Mouse (Mus musculus): ENCODE results near the gene Fbxw10. TPM values are rescaled to one million over a fixed set of nuclear protein-coding genes. Genes with fewer than 3 reads are reported as not detected.

Gene Fbxw10
- polyA plus RNA-seq, 1 experiment from 2014 or later = 0.41 TPM

DNA sequence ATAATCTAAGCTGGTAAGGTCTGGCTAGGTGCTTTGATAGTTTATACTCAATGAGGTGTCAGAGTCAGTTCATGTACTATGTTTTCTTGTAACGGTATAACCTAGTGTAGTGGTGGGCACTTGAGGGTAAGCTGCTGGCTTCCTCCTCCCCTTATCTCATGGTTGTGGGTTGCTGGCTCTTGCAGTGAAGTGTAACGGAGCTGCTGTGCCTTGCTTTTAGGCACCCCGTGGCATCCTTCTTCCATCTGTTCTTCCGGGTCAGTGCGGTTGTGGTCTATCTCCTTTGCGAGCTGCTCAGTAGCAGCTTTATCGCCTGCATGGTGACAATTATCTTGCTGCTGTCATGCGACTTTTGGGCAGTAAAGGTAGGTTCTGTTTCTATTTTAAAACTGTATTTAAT is 36.5 kb downstream of the Fbxw10 start:
- Histone ChIP-seq H3K27me3 (ENCODE audit: insufficient read depth, poor library complexity, severe bottlenecking) (no peaks in the 10 kb centered on the region), H3K9me3 (no peaks in the 10 kb centered on the region), H3K4me3 (no peak overlapping the region), H3K27ac (no peak overlapping the region), H3K4me1 (replicated peaks) (peaks cover 9% of the 10 kb centered on the region; the same call in 1 of the 2 replicates), H3K36me3 (peaks cover 40% of the 10 kb centered on the region)
- DNase-seq (ENCODE audit: low spot score) = no peak
- 92% methylated on average over 8 of the region's 8 CpGs for WGBS

GRCm38 (mm10) chr11:62885323-62885722 is 38.5 kb downstream of the Fbxw10 start:
- Histone ChIP-seq H3K9me3 (no peaks in the 10 kb centered on the region), H3K27ac (no peak overlapping the region), H3K4me3 (no peak overlapping the region), H3K4me1 (replicated peaks) (peaks cover under 1% of the 10 kb centered on the region; the same call in 1 of the 2 replicates), H3K27me3 (ENCODE audit: insufficient read depth, poor library complexity, severe bottlenecking) (no peaks in the 10 kb centered on the region), H3K36me3 (peaks cover 56% of the 10 kb centered on the region)
- WGBS = 84% methylated on average over 5 of the region's 5 CpGs
- no peak for DNase-seq (ENCODE audit: low spot score)

DNA sequence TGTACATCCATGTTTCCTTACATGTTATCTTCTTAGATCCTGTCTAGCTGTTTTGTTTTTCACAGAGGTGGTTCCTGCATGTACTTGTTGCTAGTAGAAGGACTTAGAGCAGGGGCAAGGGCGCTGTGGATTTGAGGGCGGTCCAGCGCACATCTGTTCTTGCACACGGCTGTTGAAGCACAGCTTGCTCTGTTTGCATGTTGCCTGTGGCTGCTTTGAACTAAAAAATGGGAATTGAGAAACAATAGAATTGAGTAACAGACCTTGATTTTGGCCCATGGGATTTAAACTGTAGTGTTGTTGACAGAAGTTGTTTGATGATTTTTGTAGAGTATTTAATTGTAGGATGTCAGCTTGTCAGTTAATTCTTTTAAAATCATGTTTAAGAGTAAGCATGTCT is 43.9 kb downstream of the Fbxw10 start:
- H3K4me3 ChIP-seq = no peak overlapping the region
- no peak for DNase-seq (ENCODE audit: low spot score)
- no peaks in the 10 kb centered on the region for H3K4me1 ChIP-seq (replicated peaks)
- peaks cover 65% of the 10 kb centered on the region for H3K36me3 ChIP-seq
- H3K27ac ChIP-seq = no peak overlapping the region
- no peaks in the 10 kb centered on the region for H3K9me3 ChIP-seq
- H3K27me3 ChIP-seq (ENCODE audit: insufficient read depth, poor library complexity, severe bottlenecking) = no peaks in the 10 kb centered on the region
- WGBS = 93% methylated on average over 4 of the region's 4 CpGs

- no peak for DNase-seq (ENCODE audit: low spot score)
- peaks cover 3% of the 10 kb centered on the region for H3K4me1 ChIP-seq (replicated peaks)
- 94% methylated on average over 11 of the region's 11 CpGs for WGBS
These were observed 44.9 kb downstream of the Fbxw10 start for GRCm38 (mm10) chr11:62891763-62892162.

DNA sequence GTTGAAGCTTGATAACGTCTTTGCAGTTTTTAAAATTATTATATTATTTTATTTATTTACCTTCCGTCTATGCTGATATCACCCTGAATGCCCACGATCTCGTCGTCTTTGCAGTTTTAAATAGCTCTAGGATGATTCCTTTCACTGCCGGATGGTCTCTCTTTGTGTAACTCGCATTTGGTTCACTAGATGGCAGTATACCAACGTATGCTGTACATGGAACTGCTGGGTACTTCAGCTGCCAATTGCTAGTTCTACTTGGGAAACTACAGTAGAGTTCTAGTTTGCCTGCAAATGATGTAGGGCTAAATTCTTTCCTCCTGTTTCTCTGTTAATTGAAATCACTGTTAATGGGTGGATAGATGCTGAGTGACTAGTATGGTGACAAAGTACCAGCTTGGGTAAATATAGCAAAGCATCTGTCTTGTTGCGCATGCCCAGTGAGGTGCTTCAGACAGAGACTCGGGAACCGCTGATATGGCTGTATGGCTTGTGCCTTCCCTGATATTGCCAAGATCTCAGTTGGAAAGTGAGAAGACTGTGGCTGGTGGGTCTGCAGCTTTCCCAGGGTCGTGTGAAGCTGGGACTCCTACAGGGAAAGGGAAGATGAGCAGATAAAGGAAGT is 54.9 kb downstream of the Fbxw10 start:
- WGBS = 41% methylated on average over 12 of the region's 12 CpGs
- no peak overlapping the region for H3K4me3 ChIP-seq
- H3K4me1 ChIP-seq (replicated peaks) = peaks cover 10% of the 10 kb centered on the region
- no peaks in the 10 kb centered on the region for H3K9me3 ChIP-seq
- peak; percentile 38 for DNase-seq (ENCODE audit: low spot score)
- no peak overlapping the region for H3K27ac ChIP-seq
- 0 out of 2 replicates have a peak, but pooled peaks cover under 1% of the 10 kb centered on the region for H3K36me3 ChIP-seq
- no peaks in the 10 kb centered on the region for H3K27me3 ChIP-seq (ENCODE audit: insufficient read depth, poor library complexity, severe bottlenecking)

More at GRCm38 (mm10) chr11:62891763-62892162, 44.9 kb downstream of the Fbxw10 start:
- Histone ChIP-seq H3K27me3 (ENCODE audit: insufficient read depth, poor library complexity, severe bottlenecking) (no peaks in the 10 kb centered on the region), H3K36me3 (peaks cover 66% of the 10 kb centered on the region), H3K4me3 (no peak overlapping the region), H3K9me3 (no peaks in the 10 kb centered on the region), H3K27ac (no peak overlapping the region)

DNA sequence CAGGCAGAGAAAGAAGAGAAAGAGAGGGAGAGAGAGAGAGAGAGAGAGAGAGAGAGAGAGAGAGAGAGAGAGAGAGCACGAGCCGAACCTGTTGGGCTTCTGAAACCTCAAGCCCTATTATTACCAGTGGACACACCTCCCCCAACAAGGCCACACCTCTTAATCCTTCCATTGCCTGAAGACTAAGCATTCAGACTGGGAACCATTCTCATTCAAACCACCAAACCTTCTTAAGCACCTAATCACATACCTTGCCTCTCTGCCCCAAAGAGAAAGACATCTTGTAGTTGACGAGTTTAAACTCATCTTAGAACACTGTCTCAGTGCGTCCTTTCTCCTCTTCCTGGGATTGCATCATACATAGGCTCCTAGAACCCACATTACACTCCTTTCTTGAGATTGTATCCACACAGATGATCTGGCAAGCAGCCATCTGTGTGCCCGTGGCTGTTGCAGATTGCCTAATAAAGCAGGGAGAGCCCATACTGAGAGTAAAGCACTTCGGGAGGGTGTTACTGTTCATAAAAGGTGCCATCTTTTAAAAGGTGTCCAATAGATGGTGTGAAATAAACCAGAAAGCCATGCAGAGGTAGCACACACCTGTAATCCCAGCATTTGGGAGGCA is 57.1 kb downstream of the Fbxw10 start:
- WGBS = 85% methylated on average over 6 of the region's 6 CpGs
- no peaks in the 10 kb centered on the region for H3K27me3 ChIP-seq (ENCODE audit: insufficient read depth, poor library complexity, severe bottlenecking)
- no peaks in the 10 kb centered on the region for H3K36me3 ChIP-seq
- no peak overlapping the region for H3K27ac ChIP-seq
- DNase-seq (ENCODE audit: low spot score) = no peak
- H3K4me1 ChIP-seq (replicated peaks) = no peaks in the 10 kb centered on the region
- H3K4me3 ChIP-seq = no peak overlapping the region
- no peaks in the 10 kb centered on the region for H3K9me3 ChIP-seq

GRCm38 (mm10) chr11:62909720-62910306 is 62.9 kb downstream of the Fbxw10 start:
- DNase-seq (ENCODE audit: low spot score) = no peak
- Histone ChIP-seq H3K27me3 (ENCODE audit: insufficient read depth, poor library complexity, severe bottlenecking) (no peaks in the 10 kb centered on the region), H3K36me3 (no peaks in the 10 kb centered on the region), H3K27ac (peak overlapping the region; percentile 74; the same call in 1 of the 2 replicates), H3K4me1 (replicated peaks) (peaks cover 15% of the 10 kb centered on the region), H3K4me3 (no peak overlapping the region), H3K9me3 (no peaks in the 10 kb centered on the region)
- WGBS = 76% methylated on average over 3 of the region's 3 CpGs

GRCm38 (mm10) chr11:62911362-62911761 is 64.5 kb downstream of the Fbxw10 start:
- Histone ChIP-seq H3K4me1 (replicated peaks) (peaks cover 15% of the 10 kb centered on the region), H3K27ac (peak overlapping the region; percentile 74), H3K4me3 (no peak overlapping the region), H3K36me3 (no peaks in the 10 kb centered on the region), H3K27me3 (ENCODE audit: insufficient read depth, poor library complexity, severe bottlenecking) (0 out of 2 replicates have a peak, but pooled peaks cover 3% of the 10 kb centered on the region), H3K9me3 (no peaks in the 10 kb centered on the region)
- 43% methylated on average over 8 of the region's 8 CpGs for WGBS
- peak; percentile 11 for DNase-seq (ENCODE audit: low spot score)

DNA sequence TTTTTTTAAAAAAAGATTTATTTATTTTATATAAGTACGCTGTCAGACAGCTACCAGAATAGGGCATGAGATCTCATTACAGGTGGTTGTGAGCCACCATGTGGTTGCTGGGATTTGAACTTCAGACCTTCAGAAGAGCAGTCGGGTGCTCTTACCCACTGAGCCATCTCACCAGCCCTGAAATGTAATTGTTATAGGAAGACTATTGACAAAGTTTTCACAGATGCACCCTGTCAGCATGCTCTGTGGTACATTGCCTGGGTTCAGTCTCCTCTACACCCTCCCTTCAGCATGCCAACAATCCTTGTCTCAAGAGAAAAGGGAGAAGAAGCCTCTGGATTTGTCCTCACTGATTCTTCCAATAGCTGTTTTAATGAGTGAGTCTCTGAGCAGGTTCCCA is 66.3 kb downstream of the Fbxw10 start:
- Histone ChIP-seq H3K36me3 (no peaks in the 10 kb centered on the region), H3K9me3 (no peaks in the 10 kb centered on the region), H3K4me1 (replicated peaks) (peaks cover 21% of the 10 kb centered on the region), H3K4me3 (no peak overlapping the region), H3K27ac (no peak overlapping the region), H3K27me3 (ENCODE audit: insufficient read depth, poor library complexity, severe bottlenecking) (0 out of 2 replicates have a peak, but pooled peaks cover 3% of the 10 kb centered on the region)
- DNase-seq (ENCODE audit: low spot score) = no peak
- WGBS = 93% methylated on average over 2 of the region's 2 CpGs

GRCm38 (mm10) chr11:62914532-62914931 is 67.7 kb downstream of the Fbxw10 start:
- no peak overlapping the region for H3K27ac ChIP-seq
- WGBS = 62% methylated on average over 6 of the region's 6 CpGs

DNA sequence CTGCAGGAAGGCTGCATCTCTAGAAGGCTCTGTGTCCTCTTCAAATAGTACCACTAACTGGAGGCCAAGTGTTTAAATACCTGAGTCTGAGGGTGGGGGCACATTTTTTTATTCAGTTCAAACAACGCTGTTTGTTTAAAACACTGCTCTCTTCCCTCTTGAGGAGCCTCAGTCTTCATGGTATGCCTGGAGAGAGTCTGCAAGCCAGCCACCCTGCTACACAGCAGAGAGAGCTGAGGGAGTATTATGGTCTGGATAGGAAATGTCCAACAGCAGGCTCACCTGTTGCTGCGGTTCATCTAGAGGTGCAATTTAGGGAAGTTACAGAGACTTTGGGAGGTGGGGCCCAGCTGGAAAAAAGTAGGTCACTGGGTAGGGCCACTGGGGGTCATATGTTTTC is 68.6 kb downstream of the Fbxw10 start:
- 0 out of 2 replicates have a peak, but pooled peaks cover 3% of the 10 kb centered on the region for H3K27me3 ChIP-seq (ENCODE audit: insufficient read depth, poor library complexity, severe bottlenecking)
- no peak overlapping the region for H3K4me3 ChIP-seq
- no peak for DNase-seq (ENCODE audit: low spot score)
- H3K4me1 ChIP-seq (replicated peaks) = peaks cover 21% of the 10 kb centered on the region
- H3K9me3 ChIP-seq = peaks cover 6% of the 10 kb centered on the region; the same call in 1 of the 2 replicates
- no peaks in the 10 kb centered on the region for H3K36me3 ChIP-seq
- WGBS = 88% methylated on average over 2 of the region's 2 CpGs
- H3K27ac ChIP-seq = no peak overlapping the region

More at GRCm38 (mm10) chr11:62914532-62914931, 67.7 kb downstream of the Fbxw10 start:
- H3K27me3 ChIP-seq (ENCODE audit: insufficient read depth, poor library complexity, severe bottlenecking) = 0 out of 2 replicates have a peak, but pooled peaks cover 3% of the 10 kb centered on the region
- peaks cover 4% of the 10 kb centered on the region; the same call in 1 of the 2 replicates for H3K9me3 ChIP-seq
- no peak overlapping the region for H3K4me3 ChIP-seq
- DNase-seq (ENCODE audit: low spot score) = no peak
- H3K4me1 ChIP-seq (replicated peaks) = peaks cover 21% of the 10 kb centered on the region
- H3K36me3 ChIP-seq = no peaks in the 10 kb centered on the region

DNA sequence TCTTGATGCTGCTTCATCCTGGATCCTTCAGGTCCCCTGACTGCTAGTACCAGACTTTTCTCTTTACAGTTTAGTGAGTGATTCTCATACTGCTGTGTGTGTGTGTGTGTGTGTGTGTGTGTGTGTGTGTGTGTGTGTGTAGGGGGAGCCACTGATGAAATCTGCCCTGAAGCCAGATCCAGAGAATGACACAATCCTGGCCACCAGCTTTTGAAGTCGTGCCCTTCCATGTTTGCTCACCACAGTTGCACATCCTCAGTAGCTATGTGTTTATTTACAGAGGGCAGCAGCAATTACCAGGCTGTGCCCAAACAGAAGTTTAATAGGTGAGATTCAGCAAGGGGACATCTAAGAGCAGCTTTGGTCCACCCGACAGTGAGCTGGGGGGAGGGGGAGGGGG is 69.9 kb downstream of the Fbxw10 start:
- WGBS = 30% methylated on average over 2 of the region's 2 CpGs
- no peak for DNase-seq (ENCODE audit: low spot score)
- peaks cover 18% of the 10 kb centered on the region for H3K4me1 ChIP-seq (replicated peaks)
- H3K27me3 ChIP-seq (ENCODE audit: insufficient read depth, poor library complexity, severe bottlenecking) = 0 out of 2 replicates have a peak, but pooled peaks cover 3% of the 10 kb centered on the region
- H3K9me3 ChIP-seq = peaks cover 6% of the 10 kb centered on the region; the same call in 1 of the 2 replicates
- no peak overlapping the region for H3K4me3 ChIP-seq
- H3K27ac ChIP-seq = no peak overlapping the region
- H3K36me3 ChIP-seq = no peaks in the 10 kb centered on the region

All from hindbrain, embryonic 10.5 days (tissue).